Comparison of ENCODE assay signal across 1 mouse cellular context in the genomic region with DNA sequence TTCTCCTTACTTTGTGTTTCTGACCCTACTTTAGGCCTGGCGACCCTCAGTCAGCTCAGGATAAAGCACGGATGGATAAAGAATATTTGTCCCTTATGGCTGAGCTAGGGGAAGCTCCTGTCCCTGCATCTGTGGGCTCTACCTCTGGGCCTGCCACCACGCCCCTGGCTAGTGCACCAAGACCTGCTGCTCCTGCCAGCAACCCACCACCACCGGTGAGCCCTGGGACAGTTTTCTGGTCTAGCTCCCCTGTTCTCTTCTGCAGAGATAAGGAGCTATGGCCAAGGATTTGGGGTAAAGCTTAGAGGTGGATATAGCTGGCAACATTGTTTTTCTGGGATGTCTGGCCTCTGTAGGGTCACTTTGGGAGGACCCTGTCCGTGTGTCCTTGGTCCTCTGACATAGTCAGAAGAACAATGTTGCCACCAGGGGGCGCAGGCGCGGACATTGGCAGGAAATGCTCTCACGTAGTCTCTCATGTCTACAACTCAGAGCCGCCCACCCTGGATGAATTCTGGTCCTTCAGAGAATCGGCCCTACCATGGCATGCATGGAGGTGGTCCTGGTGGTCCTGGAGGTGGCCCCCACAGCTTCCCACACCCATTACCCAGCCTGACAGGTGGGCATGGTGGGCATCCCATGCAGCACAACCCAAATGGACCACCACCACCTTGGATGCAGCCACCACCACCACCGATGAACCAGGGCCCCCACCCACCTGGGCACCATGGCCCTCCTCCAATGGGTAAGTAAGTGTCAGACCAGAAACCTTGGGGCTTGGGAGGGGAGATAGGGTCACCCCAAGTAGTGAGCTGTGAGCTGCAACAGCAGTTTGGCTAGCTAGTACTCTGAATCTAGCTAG.
TF ChIP-seq lines count a peak whose summit lies in the region.

No protein-coding gene starts in this region.

TF ChIP-seq in C2C12, 6 proteins besides CTCF, POLR2A, EP300 and RAD21:
- no peak for TF ChIP-seq FOSL1 (IDR thresholded peaks at IDR 0.05; ENCODE audit: insufficient read depth, low read length, poor library complexity, severe bottlenecking)
- TF ChIP-seq MYOD1 (IDR thresholded peaks at IDR 0.05; ENCODE audit: control insufficient read depth, insufficient read length, low read depth): no peak
- TF ChIP-seq MAX (IDR thresholded peaks at IDR 0.05): no peak
- no peak for TF ChIP-seq MYOG (IDR thresholded peaks at IDR 0.05; ENCODE audit: control insufficient read depth, extremely low read depth, insufficient read length)
- TF ChIP-seq USF1 (IDR thresholded peaks at IDR 0.05; ENCODE audit: low read depth): no peak
- no peak for TF ChIP-seq CEBPB (IDR thresholded peaks at IDR 0.05; ENCODE audit: low read depth)
TF ChIP-seq in C2C12: peak in this region for 0.
